Mouse (Mus musculus): ENCODE results near the gene Cyp46a1.

Gene Cyp46a1

GRCm38 (mm10) chr12:108355986-108356385, 21.8 kb downstream of the Cyp46a1 start:
- no peak for DNase-seq (ENCODE audit: low read depth, low spot score)

DNA sequence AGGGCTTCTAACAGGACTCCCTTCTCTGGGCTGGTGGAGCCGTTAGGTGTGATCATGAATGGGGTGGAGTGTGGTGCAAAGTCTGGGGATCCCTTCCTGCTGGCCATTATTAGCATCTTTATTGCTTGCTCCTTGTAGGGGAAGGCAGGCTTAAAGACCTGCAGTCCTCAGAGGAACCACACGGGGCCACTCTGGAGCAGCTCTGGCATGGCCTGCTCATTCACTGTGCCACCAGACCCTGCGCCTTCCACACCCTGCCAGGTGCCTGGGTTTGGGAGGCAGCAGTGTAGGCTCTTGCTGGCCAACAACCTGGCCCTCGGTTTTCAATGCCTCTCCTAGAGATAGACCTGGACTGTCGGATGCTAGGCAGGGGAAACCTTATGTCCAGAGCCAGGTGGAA, 29.6 kb downstream of the Cyp46a1 start:
- peak; percentile 85 for DNase-seq (ENCODE audit: low read depth, low spot score)

GRCm38 (mm10) chr12:108365340-108365739, 31.2 kb downstream of the Cyp46a1 start:
- DNase-seq (ENCODE audit: low read depth, low spot score), result no peak

GRCm38 (mm10) chr12:108365868-108366267, 31.7 kb downstream of the Cyp46a1 start:
- no peak for DNase-seq (ENCODE audit: low read depth, low spot score)

- DNase-seq (ENCODE audit: low read depth, low spot score), result no peak
Observed at GRCm38 (mm10) chr12:108367909-108368308, 33.7 kb downstream of the Cyp46a1 start.

DNA sequence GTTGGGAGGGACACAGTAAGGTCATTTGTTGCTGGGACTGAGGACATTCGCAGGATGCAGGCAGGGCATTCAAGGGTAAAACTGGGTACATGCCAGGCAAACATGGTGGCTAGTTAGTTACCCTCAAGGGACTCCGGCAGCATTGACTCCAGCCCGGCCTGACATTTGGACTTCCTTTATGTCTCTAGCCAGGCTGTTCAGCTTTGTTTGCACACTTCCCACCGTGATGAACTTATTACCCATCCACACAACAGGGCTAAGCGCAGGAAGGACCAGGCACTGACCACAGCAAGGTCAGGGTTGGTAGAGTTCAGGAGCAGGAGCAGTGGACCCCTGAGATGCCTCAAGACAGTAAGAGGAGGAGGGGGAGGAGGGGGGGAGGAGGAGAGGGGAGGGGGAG, 34.7 kb downstream of the Cyp46a1 start:
- DNase-seq (ENCODE audit: low read depth, low spot score), result no peak

- no peak for DNase-seq (ENCODE audit: low read depth, low spot score)
Observed at GRCm38 (mm10) chr12:108370596-108371428, 36.6 kb downstream of the Cyp46a1 start, which contains the start of gene Eml1. TSS of gene Eml1 (plus strand) at chr12:108370957.

GRCm38 (mm10) chr12:108371429-108371765, 37.2 kb downstream of the Cyp46a1 start:
- DNase-seq (ENCODE audit: low read depth, low spot score), result no peak

DNA sequence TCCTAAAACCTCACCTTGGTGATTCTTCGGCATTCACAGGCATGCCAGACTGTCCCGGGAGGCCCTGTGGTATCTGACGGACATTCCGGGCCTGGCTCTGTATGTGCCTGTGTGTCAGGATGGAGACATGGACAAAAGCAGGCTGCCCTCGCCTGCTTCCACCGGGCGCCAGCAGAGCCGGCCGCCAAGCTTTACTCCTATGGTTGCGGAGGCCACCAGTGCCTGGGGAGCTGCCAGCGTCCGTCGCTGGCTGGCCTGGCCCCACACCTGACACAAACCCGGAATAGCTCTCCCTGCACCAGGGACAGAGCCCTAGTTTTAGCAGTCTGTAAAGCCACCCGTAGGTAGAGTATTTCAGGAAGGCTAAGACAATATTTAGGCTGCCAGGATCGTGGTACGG, 38.1 kb downstream of the Cyp46a1 start:
- no peak for DNase-seq (ENCODE audit: low read depth, low spot score)

- DNase-seq (ENCODE audit: low read depth, low spot score), result peak; percentile 58
Observed at GRCm38 (mm10) chr12:108373611-108374010, 39.4 kb downstream of the Cyp46a1 start.

- no peak for DNase-seq (ENCODE audit: low read depth, low spot score)
Observed at GRCm38 (mm10) chr12:108374689-108375088, 40.5 kb downstream of the Cyp46a1 start.

DNA sequence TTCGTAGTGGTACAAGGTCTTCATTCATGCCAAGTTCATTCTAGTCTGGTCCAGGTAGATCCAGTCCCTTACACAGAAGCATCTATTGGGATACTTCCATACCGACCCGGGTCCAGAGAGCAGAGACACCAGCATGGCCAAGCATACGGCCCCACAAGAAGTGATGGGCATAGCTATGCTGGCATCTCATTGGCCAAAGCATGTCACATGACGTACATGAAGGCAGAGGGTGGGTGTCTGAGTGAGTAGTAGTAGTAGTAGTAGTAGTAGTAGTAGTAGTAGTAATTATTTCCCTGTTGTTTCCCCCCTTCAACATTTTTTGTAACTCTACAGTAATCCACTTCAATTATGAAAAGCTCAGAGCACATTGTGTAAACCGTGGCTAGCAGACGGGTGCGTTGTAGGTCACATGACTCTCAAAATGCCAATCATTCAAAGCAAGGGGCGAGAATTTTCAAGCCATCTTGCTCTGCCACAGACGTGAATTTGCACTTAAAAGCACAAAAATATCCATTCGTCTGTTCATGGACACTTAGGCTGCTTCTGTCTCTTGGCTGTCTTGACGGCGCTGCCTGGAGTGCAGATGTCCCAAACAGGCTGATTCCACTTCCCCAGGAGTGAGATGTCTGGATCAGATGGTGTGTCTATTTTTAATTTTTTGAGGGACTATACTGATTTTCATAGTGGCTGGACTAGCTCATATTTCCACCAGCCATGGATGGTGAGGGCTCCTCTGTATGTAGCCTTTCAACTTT, 44.4 kb downstream of the Cyp46a1 start:
- DNase-seq (ENCODE audit: low read depth, low spot score), result no peak

GRCm38 (mm10) chr12:108386476-108387232, 52.5 kb downstream of the Cyp46a1 start:
- no peak for DNase-seq (ENCODE audit: low read depth, low spot score)

DNA sequence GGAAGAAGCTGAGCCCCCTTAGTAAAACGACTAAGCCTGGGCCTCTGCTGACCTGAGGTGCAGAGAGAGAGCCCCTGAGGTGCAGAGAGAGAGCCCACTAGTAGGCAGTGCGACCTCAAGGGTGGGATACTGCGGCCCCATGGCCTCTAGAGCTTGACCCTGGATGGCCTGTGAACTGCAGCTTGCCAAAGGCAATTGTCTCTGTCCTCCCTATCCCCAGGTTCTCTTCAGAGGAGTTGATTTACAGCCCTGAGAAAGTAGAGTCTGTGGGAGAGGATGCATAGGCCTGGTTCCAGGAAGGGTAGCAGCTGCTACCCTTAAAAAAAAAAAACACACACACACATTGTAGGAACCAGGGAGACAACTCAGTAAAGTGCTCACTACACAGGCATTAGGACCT, 55.5 kb downstream of the Cyp46a1 start:
- no peak for DNase-seq (ENCODE audit: low read depth, low spot score)

GRCm38 (mm10) chr12:108392254-108393044, 58.3 kb downstream of the Cyp46a1 start:
- DNase-seq (ENCODE audit: low read depth, low spot score), result no peak

GRCm38 (mm10) chr12:108393082-108393481, 58.9 kb downstream of the Cyp46a1 start:
- no peak for DNase-seq (ENCODE audit: low read depth, low spot score)

DNA sequence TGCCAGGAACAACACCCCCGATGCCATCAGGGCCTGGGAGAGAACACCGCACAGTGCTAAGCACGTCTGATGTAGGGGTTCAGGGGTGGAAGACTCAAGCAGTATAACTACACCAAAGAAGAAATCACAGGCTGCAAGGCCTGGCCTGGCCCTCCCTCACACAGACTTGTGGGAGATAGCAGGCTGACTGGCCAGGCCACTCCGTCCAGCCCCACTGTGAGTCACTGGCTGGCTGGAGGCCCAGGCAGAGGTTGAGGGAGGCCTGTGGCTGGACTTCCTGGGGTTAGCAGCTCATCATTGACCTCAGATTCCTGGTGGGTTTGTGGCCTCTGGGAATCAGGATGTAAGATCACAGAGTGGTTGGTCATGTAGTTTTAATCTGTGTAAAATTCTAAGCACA, 59.5 kb downstream of the Cyp46a1 start:
- DNase-seq (ENCODE audit: low read depth, low spot score), result no peak

DNA sequence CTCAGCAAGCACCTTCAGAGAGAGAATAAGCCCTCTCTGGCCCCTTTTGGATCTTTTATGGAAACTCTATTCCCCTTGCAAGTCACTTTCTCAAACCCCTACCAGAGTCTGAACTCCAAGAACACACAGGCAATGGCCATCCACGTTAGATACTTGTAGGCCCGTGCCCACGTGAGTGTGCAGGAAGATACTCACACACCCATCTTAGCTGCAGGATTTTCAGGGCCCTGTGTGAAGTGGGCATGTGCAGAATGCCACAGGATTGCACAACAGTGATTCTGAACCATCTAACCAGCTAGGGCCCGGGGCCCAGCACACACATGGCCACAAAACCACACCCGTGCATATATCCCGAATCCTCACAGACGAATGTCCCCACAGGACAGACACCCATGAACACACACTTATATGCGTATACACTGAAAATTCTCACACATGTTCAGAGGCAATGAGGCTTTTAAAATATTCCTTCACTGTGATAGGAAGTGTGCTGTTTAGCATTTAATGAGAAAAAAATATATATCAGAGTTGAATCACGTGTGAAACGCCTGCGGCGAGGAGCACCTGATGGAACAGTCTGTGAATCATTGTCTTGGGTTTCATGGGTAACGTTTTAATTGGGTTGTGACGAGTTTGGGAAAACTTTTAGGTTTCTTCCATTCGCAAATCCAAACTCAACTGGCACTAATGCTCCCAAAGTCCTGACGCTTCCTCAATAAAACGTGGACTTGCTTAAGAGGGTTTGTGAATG, 60.5 kb downstream of the Cyp46a1 start:
- no peak for DNase-seq (ENCODE audit: low read depth, low spot score)

DNA sequence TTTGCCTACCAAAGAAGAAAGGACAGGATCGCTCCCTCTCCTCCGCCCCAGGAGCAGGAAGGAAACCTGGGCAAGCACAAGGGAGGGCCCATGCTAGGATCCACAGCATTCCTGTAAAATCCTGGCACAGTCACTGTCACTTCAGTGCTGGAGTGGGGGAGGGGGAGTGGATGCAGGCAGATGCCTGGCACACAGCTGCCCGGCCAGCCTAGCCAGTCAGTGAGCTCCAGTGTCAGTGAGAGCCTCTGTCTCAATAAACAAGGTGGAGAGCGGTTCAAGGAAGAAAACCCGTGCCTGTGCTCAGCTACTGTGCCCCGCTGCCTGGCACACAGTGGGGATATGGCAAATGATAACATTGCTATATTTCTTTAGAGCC, 61.1 kb downstream of the Cyp46a1 start:
- no peak for DNase-seq (ENCODE audit: low read depth, low spot score)

DNA sequence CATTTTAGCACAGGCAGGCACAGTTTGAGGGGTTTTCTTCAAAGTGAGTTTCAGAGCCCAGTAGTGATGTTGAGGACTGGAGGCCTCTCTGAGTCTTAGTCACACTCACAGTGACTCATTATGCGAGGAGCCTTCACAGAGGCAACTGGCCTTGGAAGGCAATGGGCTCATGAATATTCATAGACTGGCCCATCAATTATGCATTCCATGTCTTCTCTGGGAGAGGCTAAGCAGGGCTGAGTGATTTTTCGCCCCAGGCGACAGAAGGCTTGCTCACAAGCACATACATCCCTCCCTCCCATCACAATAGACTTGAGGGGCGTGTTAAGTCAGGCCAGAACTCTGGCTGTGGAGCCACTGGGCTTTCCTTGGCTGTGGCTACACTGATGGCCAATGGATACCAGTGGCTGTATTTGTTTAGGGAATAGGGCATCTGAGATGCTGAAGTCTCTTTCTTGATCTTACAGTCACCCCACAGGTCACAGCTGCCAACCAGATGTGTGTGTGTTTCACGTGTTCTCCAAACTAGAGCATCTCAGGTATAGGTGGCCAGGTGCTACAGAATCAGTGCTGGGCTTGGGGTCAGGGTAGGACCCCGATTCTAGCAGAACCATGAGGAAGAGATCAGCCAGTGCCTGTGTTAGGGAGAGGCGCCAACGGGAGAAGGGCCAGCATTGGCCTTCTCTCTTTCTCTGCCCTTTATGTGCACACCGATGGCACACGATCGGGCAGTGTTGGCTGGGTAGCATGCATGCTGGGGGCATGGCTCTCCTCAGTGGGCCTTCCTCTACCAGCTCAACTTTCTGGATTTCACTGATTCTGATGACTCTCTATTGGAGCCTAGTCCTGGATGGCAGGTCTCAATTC, 62.1 kb downstream of the Cyp46a1 start:
- peak; percentile 96 for DNase-seq (ENCODE audit: low read depth, low spot score)
